Mouse (Mus musculus): ENCODE measurements around the gene Hspbp1.

DNA sequence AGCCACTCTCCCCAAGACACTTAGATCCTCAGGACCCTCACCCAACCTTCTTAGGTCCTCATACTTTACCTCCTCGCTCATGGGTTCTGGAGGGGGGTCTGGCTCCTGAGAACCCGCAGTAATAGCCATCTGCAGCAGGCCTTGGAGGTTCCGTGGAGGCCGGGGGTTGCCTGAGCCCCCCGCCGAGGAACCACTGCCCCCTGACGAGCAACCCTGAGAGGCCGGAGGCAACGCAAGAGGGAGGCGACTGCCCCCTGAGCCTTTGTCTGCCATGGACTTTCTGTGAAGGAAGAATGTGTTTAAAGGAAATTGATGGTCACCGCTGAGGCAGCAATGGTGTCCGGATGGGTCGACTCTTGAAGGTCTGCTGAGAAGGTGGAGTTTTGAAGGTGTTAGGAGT is 665 bp downstream of the Hspbp1 start:
- no peak for TF ChIP-seq CTCF (IDR thresholded peaks at IDR 0.05; ENCODE audit: low read depth, low read length)
- TF ChIP-seq POLR2A (IDR thresholded peaks at IDR 0.05; ENCODE audit: borderline replicate concordance, low read depth, low read length): no peak
